Mouse (Mus musculus): ENCODE data around the gene Mapk10. TPM values are rescaled to one million over a fixed set of nuclear protein-coding genes. Genes with fewer than 3 reads are reported as not detected.

The Mapk10 gene
- total RNA-seq (2022): 1 to 10 TPM; 1.3 to 2.6 (median 1.8) TPM

DNA sequence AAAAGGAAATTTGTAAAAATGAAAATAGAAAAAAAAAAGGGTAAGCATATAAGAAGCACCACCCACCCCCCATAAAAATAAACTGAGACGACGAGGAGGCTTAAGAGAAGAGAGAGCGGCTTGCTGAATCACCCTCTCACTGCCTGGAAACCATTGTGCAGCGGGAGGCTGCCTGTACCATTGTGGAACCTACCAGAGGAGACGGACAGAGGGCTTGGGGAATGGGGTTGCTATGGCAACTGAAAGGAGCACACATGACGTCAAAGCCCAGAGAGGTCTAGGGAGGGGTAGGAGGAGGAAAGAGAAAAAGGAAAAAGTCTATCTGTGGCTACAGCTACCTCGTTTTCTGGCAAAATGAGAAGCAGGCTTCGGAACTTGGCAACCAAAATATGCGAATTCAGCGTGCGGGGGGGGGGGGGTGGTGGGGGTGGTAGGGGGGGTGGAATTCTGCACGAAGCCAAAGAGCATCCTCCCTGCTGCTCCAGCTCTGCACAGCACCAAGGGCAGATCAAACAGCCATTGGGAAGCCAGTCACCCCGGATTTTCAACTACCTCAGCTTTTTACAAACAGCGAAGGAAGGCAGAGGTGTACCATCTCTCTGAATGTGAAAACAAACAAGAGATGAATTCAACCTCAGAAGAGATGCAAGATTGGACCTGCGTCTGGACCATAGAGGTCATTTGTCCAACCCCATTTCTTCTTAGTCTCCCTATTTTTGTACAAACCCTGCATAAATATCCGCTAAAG, at the start of gene Mapk10:
Gene Mapk10, minus strand, starts transcription at position 234 of the 748 bp plus-strand sequence.
- DNase-seq (ENCODE audit: low spot score in 2 of 2): no peak

DNA sequence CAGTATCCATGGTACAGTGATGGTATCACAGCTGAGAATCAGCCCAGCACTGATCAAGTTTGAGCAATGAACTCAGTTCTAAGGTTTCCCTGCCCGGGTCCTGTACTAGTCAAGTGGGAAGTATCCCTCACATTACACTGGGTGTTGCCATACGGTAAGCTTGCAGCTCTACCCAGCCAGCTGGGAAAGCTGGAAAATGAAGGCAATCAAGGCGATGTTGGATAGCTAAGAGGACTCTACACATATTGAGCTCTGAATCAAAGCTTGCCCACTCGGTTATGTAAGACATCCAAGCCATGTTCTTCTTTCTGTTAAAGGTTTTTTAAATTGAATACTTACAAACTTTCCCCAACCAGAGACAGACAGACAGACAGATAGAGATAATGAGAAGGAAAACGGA, 45.0 kb upstream of the Mapk10 start:
- no peak for DNase-seq (ENCODE audit: low spot score in 2 of 2)

DNA sequence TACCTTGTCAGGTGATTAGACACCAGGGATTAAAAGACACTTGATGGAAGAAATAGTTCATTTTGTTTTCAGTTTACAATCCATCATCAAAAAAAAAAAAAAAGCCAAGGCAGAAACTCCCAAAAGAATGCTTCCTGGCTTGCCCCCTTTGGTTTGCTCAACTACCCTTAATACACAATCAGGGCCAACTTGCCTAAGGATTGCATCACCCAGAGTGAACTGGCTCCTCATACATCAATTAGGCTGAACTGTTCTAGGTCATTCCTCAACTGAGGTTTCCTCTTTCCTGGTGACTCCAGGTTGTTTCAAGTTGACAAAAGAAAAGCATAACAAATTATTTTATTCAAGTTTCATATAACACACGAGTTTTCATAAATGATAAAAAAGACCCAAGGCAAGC, 31.3 kb upstream of the Mapk10 start:
- DNase-seq (ENCODE audit: low spot score in 2 of 2): no peak

GRCm38 (mm10) chr5:103231822-103232221, 20.7 kb upstream of the Mapk10 start:
- DNase-seq (ENCODE audit: low spot score in 2 of 2): no peak

DNA sequence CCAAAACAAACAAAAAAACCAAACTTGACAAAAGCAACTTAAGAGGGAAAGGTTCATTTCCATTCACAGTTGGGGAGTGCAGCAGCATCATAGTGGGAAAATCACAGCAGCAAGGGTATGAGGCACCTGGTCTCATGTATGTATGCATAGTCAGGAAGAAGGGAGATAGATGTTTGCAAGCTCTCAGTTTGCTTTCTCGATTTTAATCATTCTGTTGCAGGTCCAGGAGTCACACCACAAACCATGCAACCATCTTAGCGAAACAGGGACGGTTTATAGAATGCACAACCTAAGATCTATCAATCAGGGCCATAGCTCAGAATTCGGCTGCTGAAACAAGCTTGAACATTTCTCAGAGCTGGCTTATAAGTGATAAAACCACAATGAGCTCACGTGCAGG, 19.2 kb upstream of the Mapk10 start:
- no peak for DNase-seq (ENCODE audit: low spot score in 2 of 2)

DNA sequence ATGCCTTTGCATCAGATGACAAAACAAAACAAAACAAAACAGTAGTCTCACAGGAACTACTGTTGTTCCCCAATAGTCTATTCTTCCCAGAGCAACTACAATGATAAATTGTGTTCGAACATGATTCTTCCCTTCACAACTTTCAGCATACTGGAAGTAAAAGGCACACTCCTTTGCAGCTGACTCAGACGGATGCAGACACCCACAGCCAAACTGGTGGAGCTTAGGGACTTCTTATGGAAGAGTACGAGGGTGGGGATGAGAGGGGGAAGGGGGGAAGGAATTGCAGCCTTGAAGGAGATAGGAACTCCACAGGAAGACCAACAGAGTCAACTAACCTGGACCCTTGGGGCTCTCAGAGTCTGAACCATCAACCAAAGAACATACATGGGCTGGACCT, 18.2 kb upstream of the Mapk10 start:
- no peak for DNase-seq (ENCODE audit: low spot score in 2 of 2)

- no peak for DNase-seq (ENCODE audit: low spot score in 2 of 2)
Measured at GRCm38 (mm10) chr5:103221997-103222396, 10.9 kb upstream of the Mapk10 start.

DNA sequence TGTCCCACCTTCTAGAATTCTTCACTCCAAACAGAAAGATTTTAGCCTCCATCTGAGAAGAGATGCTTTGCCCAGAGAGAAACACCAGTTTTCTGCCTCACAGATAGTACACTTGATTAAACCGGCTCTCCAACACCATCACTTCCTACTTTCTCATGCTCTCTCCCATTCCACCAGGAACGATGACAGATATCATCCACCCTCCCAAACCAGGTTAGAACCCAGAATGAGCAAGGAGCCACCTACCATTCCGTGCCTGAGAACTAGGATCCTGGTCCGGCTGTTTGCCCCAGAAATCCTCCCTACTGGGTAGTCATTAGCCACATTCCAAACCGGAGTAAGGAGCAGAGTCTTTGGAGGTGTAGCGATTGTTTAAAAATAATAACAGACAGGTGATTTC, 490 bp downstream of the Mapk10 start:
- DNase-seq (ENCODE audit: low spot score in 2 of 2): no peak

DNA sequence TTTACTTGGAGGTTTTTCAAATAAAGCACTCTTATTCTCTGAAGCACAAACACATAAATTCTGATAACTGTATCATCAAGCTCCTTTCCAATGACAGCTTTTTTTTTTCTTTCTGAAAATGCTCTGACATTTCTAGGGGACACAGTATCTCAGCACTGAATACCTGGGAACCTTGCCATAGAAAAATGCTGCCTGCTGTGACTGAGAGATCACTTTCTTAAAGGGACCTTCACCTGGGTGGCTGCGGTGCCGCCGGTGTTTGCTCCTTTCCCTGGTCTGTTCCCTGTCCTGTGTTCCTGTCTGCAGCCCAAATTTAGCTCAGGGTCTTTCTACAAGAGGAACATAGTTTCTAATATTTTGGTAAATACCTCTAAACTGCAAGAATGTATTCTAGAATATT, 1.1 kb downstream of the Mapk10 start:
- no peak for DNase-seq (ENCODE audit: low spot score in 2 of 2)

- DNase-seq (ENCODE audit: low spot score in 2 of 2): no peak
Measured at GRCm38 (mm10) chr5:103209486-103209885, 1.6 kb downstream of the Mapk10 start.

- DNase-seq (ENCODE audit: low spot score in 2 of 2): no peak
Measured at GRCm38 (mm10) chr5:103208869-103209268, 2.3 kb downstream of the Mapk10 start.

- no peak for DNase-seq (ENCODE audit: low spot score in 2 of 2)
Measured at GRCm38 (mm10) chr5:103208021-103208511, 3.1 kb downstream of the Mapk10 start.

DNA sequence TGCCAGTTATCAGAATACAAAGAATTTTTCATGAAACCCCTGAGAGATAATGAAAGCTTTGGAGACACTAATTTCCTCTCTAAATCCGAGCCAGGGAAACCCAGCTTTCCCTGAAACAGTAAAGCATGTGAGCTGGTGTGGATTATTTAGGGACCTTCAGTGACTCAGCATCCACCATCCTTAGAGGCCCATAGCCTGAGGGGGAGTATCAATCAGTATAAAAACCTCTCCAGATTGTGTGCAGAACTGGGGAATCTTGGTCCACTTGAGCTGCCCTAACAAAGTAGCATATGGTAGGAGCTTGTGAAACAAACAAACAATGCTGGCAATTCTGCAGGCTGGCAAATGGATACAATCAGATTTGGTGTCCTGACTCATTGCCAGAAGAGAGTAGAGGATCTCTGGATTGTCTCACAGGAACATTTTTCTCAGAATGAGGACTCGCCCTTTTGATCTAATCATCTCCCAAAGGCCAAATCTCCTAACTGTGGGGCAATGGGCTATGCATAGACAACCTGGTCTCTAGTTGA, 13.3 kb downstream of the Mapk10 start:
- no peak for DNase-seq (ENCODE audit: low spot score in 2 of 2)

DNA sequence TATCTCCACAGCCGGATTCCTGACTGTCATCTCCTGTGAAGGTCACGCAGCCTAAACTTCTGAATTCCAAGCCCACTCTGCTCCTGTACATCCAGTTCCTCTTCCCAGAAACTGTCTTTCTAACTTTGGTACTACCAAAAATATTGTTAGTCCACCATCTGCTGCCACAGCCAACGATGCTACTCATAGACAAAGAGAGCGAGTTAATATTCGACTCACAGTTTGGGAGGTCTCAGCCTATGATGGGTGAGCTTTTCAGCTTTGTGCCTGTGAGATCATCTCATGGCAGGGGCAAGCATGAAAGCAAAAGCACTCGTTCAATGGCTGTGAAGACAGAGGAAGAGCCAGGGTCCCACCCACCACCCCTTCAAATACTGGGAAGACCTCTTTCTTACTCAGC, 16.6 kb downstream of the Mapk10 start:
- DNase-seq (ENCODE audit: low spot score in 2 of 2): no peak

- no peak for DNase-seq (ENCODE audit: low spot score in 2 of 2)
Measured at GRCm38 (mm10) chr5:103193700-103194099, 17.4 kb downstream of the Mapk10 start.

DNA sequence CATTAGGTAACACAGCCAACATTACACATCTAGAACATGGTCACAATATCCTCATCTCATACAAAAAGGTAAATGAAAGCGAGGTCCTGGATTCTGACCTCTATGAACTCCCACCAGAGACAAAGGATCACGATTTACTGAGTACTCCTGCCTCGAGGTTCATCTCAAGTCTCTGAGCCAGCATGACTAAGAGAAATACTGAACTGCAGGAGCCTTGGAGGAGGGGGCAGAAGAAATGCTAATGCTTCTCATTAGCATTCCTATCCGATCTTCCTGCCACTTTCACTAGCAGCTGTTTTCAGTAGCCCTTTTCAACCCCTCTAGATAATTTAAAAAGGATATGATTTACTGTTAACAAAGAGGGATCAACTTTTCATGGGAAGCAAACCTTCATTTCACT, 19.6 kb downstream of the Mapk10 start:
- DNase-seq (ENCODE audit: low spot score in 2 of 2): no peak

GRCm38 (mm10) chr5:103184256-103184655, 26.9 kb downstream of the Mapk10 start:
- DNase-seq (ENCODE audit: low spot score in 2 of 2): no peak

DNA sequence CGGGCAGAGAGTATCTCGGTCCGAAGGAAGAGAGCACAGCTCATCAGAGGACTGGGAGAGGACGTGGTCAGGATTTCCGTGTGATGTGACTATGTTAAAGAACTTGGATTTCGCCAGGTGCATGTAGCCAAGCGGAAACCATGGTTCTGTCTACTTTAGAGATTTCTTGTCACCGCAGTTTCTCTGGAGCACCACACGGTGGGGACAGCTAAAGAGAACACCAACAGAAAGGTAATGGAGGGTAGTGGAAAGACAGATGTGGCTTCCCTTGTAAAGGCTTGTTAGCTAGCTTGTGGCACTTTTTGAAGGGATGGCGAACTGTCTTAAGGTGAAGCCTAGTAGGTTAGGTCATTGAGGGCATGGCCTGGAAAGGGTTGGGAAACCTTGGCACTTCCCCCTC, 29.5 kb downstream of the Mapk10 start:
- no peak for DNase-seq (ENCODE audit: low spot score in 2 of 2)

DNA sequence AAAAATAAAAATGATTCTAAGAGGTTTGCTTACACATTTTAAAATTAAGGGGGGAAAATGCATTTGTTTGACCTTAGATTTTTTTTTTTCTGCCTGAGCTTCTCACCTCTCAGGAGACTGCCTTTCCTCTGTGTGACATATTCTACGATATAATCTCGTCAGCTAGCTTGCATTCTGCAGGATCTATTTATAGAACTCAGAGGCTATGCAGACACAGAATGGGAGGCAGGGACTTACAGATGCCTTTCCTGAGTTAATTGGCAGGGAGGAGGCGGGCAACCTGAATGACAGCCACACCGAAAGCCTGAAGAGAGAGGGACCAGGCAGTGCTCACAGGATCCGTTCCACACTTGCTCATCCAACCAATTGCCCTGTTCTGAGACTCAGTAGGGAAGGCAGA, 34.1 kb downstream of the Mapk10 start:
- no peak for DNase-seq (ENCODE audit: low spot score in 2 of 2)

DNA sequence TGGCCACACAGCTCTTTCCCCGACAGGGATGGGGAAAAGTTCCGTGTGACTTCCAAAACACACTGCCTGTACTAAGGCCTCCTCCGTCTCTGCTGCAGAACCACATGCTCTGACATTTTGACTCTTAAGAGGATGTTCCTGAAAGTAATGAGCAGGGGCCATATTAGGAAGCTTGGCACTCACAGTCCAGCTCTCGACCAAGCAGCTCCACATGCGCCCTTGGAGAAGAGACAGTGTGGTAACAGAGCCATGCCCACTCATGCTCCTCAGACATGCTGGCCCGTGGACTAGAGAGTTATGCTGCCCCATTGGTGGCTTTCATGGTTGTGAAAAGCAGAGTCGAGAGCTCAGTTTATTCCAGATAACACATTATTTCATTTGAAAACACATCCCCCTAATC, 35.1 kb downstream of the Mapk10 start:
- no peak for DNase-seq (ENCODE audit: low spot score in 2 of 2)

DNA sequence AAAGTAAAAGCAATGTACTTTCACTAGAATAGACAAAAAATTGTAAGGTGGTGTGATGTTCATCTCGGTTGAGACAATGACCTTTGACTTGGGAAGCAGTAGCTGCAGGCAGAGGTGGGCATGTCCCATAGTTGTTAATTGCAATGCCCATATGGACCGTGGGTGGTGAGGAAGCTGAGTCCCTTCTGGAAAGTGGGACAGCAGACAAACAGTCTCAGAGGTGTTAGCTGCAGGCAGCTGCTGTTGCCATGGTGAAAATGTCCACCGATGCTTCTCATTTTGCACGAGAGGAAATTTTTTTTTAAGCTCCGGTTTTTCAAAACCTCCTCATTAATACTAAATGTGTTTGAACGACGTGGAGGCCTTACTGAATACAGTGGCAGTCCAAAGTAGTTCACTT, 36.5 kb downstream of the Mapk10 start:
- no peak for DNase-seq (ENCODE audit: low spot score in 2 of 2)

GRCm38 (mm10) chr5:103171207-103171606, 39.9 kb downstream of the Mapk10 start:
- DNase-seq (ENCODE audit: low spot score in 2 of 2): no peak

- DNase-seq (ENCODE audit: low spot score in 2 of 2): no peak
Measured at GRCm38 (mm10) chr5:103167371-103167770, 43.8 kb downstream of the Mapk10 start.

Measured in gastrocnemius, adult 8-10 months (tissue).